Mouse (Mus musculus) embryonic fibroblast, embryonic 13.5 days (primary cell): ENCODE measurements at regions not wholly inside any gene's neighbourhood (a gene's known extent, or its start where the extent isn't known, plus 50 kb on each side); places are given as distances from the start of the nearest gene placed in this dataset.

Source experiments
- CTCF ChIP-seq: IDR thresholded peaks from 2 replicates; pipeline ENCODE4 v1.5.1; 2011; ENCODE audit warnings: mild to moderate bottlenecking, control low read depth, low read length, moderate library complexity, borderline replicate concordance; ENCODE audit not compliant: insufficient read depth
- POLR2A ChIP-seq: IDR thresholded peaks from 2 replicates; pipeline ENCODE4 v1.6.1; 2011; ENCODE audit warnings: low read depth, mild to moderate bottlenecking, control low read depth, low read length, moderate library complexity

- TF ChIP-seq CTCF, result no peak
- TF ChIP-seq POLR2A, result no peak
Observed at GRCm38 (mm10) chr11:114597225-114597624, 71.1 kb upstream of the Rpl38 start.
